Mouse (Mus musculus) urinary bladder, postnatal 14 days (tissue): ENCODE data around the gene H2al1a.
"Not testable (repeated sequence)": the region's sequence is repeated elsewhere in the genome, so short reads cannot be mapped to it uniquely, and the experiment has no call there.

Experiments
- DNase-seq: peaks from one replicate; pipeline ENCODE4 v3.0.0; 2021; ENCODE audit warnings: low spot score

Gene H2al1a

DNA sequence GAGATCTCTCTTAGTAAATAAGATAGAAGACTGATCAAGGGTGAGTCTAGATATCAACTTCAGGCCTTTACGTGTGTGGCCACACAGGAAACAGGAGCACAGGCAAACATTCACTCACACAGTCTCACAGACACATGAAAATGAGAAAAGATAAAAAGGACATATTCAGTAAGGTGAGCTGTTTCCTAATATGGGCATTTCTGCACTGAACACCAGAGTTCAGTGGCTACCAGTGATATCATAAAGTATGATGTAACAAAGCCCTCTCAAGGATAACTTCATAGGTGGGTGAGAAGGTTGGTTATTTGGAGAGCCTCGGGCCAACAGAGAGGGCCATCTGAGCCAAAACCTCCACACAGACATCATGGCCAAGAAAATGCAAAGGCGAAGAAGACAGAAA lies at the start of gene H2al1a:
Gene H2al1a, plus strand, starts transcription at position 301 of the 400 bp plus-strand sequence.
- DNase-seq = not testable (repeated sequence)

DNA sequence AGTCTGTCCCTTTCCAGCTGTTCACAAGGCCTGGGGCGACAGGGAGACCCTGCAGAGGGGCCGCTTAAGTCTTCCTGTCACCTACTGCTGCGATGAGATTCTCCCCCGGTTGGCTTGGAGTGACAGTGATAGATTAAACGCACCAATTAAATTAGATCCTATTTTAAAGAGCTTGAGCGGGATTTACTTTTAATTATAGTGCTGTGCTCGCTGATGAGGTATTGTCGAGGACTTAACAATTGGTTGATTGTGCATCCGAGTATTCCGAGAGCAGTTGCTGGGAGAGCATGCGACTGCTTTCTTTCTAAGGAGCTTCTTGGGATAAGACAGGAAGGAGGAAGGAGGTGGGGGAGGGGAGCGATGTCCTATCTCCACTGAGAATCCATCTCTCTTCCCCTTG lies 48.9 kb upstream of the H2al1a start:
- no peak for DNase-seq

- DNase-seq = no peak
These were observed 45.0 kb upstream of the H2al1a start for GRCm38 (mm10) chrX:11254062-11254461.

DNA sequence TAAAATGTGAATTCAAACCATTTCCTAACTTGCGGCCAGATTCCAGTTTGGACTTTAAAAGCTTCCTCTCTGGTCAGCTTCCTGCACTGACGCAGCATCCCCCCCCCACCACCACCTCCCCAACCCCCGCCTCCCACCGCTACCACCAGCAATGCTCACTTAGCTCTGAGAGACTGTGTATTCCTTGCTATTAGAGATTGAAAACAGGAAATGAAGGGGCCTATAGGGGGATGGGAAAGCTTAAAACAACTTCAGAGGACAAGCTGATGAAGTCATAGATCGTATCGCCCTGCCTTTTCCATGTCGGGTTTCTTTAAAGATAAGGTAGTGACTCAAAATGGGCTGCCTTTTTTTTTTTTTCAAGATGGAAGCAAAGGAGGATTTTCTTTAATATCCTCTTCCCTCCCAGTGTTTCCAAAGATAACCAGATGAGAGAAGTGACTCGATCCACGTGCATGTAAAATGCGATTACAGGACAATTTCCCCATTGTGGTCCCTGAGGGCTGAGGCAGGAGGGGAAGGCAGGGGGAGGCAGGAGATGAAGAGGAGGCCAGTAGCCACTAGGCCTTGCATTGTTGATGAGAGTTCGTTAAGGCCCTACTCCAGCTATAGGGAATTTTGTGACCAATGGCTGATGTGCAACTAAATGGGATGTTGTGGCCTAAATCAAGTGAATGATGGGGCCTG lies 44.4 kb upstream of the H2al1a start:
- DNase-seq = no peak

- DNase-seq = no peak
These were observed 43.3 kb upstream of the H2al1a start for GRCm38 (mm10) chrX:11255564-11256360.

- DNase-seq = no peak
These were observed 34.1 kb upstream of the H2al1a start for GRCm38 (mm10) chrX:11264918-11265317.

DNA sequence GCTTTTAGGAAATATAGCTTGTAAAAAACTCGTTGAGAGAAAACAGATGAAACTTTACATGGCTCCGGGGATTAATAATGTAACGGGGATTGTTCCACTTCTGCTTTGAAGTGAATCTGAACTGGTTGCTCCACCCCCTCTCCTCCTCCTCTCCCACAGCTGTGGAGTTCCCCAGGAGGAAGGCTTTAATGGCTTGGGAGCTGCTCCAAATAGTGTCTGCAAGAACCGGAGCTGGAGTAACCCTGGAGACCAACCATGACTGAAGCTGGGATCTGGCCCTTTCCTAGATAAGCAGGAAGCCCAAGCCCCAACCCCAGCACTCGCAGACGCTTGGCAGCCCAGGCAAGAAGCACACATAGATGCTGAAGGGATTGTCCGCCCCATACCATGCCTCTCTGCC lies 31.3 kb upstream of the H2al1a start:
- DNase-seq = peak; percentile 46

- peak; percentile 8 for DNase-seq
These were observed 30.0 kb upstream of the H2al1a start for GRCm38 (mm10) chrX:11269074-11269473.

- no peak for DNase-seq
These were observed 25.9 kb upstream of the H2al1a start for GRCm38 (mm10) chrX:11273190-11273589.

- no peak for DNase-seq
These were observed 22.0 kb upstream of the H2al1a start for GRCm38 (mm10) chrX:11277083-11277482.

- DNase-seq = no peak
These were observed 18.3 kb upstream of the H2al1a start for GRCm38 (mm10) chrX:11280741-11281140.

- no peak for DNase-seq
These were observed 10.7 kb upstream of the H2al1a start for GRCm38 (mm10) chrX:11288306-11288882.

DNA sequence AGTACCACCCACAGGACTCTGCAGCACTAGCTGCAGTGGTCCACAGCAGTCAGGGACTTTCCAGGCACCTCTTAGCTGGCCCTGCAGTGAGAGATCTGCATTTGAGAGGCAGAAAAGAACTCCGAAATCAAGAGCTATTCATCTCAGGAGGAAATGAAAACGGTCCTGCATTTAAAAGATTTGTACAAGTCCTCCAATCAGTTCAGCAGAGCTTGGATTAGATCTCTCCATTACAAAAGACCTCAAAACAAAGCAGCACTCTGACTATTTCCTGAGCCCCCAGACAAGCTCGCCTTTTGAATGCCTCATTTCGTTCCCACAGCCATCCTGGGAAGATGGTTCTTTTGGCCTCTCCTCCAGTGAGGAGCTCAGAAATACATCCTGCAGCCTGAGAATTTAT lies 9.8 kb upstream of the H2al1a start:
- no peak for DNase-seq

GRCm38 (mm10) chrX:11302132-11302531 lies 3.1 kb downstream of the H2al1a start, which contains the start of gene H2al1b:
Gene H2al1b (plus strand): TSS chrX:11302432.
- DNase-seq = not testable (repeated sequence)

DNA sequence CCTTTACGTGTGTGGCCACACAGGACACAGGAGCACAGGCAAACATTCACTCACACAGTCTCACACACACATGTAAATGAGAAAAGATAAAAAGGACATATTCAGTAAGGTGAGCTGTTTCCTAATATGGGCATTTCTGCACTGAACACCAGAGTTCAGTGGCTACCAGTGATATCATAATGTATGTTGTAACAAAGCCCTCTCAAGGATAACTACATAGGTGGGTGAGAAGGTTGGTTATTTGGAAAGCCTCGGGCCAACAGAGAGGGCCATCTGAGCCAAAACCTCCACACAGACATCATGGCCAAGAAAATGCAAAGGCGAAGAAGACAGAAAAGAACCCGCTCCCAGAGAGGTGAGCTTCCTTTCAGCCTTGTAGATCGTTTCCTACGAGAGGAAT lies 6.3 kb downstream of the H2al1a start, which contains the start of gene H2al1c:
Gene H2al1c, plus strand, starts transcription at position 301 of the 400 bp plus-strand sequence.
- not testable (repeated sequence) for DNase-seq

DNA sequence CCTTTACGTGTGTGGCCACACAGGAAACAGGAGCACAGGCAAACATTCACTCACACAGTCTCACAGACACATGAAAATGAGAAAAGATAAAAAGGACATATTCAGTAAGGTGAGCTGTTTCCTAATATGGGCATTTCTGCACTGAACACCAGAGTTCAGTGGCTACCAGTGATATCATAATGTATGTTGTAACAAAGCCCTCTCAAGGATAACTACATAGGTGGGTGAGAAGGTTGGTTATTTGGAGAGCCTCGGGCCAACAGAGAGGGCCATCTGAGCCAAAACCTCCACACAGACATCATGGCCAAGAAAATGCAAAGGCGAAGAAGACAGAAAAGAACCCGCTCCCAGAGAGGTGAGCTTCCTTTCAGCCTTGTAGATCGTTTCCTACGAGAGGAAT lies 9.5 kb downstream of the H2al1a start, which contains the start of gene H2al1d:
Gene H2al1d, plus strand, starts transcription at position 301 of the 400 bp plus-strand sequence.
- DNase-seq = not testable (repeated sequence)

- not testable (repeated sequence) for DNase-seq
These were observed 12.6 kb downstream of the H2al1a start, which contains the start of gene H2al1e for GRCm38 (mm10) chrX:11311634-11312033. Gene H2al1e (plus strand): TSS chrX:11311934.

DNA sequence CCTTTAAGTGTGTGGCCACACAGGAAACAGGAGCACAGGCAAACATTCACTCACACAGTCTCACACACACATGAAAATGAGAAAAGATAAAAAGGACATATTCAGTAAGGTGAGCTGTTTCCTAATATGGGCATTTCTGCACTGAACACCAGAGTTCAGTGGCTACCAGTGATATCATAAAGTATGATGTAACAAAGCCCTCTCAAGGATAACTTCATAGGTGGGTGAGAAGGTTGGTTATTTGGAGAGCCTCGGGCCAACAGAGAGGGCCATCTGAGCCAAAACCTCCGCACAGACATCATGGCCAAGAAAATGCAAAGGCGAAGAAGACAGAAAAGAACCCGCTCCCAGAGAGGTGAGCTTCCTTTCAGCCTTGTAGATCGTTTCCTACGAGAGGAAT lies 15.8 kb downstream of the H2al1a start, which contains the start of gene H2al1f:
Gene H2al1f, plus strand, starts transcription at position 301 of the 400 bp plus-strand sequence.
- DNase-seq = not testable (repeated sequence)

DNA sequence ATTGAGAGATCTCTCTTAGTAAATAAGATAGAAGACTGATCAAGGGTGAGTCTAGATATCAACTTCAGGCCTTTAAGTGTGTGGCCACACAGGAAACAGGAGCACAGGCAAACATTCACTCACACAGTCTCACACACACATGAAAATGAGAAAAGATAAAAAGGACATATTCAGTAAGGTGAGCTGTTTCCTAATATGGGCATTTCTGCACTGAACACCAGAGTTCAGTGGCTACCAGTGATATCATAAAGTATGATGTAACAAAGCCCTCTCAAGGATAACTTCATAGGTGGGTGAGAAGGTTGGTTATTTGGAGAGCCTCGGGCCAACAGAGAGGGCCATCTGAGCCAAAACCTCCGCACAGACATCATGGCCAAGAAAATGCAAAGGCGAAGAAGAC lies 18.9 kb downstream of the H2al1a start, which contains the start of gene H2al1g:
Gene H2al1g, plus strand, starts transcription at position 301 of the 400 bp plus-strand sequence.
- not testable (repeated sequence) for DNase-seq

DNA sequence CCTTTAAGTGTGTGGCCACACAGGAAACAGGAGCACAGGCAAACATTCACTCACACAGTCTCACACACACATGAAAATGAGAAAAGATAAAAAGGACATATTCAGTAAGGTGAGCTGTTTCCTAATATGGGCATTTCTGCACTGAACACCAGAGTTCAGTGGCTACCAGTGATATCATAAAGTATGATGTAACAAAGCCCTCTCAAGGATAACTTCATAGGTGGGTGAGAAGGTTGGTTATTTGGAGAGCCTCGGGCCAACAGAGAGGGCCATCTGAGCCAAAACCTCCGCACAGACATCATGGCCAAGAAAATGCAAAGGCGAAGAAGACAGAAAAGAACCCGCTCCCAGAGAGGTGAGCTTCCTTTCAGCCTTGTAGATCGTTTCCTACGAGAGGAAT lies 22.1 kb downstream of the H2al1a start, which contains the start of gene H2al1h:
Gene H2al1h, plus strand, starts transcription at position 301 of the 400 bp plus-strand sequence.
- DNase-seq = not testable (repeated sequence)

DNA sequence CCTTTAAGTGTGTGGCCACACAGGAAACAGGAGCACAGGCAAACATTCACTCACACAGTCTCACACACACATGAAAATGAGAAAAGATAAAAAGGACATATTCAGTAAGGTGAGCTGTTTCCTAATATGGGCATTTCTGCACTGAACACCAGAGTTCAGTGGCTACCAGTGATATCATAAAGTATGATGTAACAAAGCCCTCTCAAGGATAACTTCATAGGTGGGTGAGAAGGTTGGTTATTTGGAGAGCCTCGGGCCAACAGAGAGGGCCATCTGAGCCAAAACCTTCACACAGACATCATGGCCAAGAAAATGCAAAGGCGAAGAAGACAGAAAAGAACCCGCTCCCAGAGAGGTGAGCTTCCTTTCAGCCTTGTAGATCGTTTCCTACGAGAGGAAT lies 25.3 kb downstream of the H2al1a start, which contains the start of gene H2al1i:
Gene H2al1i, plus strand, starts transcription at position 301 of the 400 bp plus-strand sequence.
- DNase-seq = not testable (repeated sequence)

GRCm38 (mm10) chrX:11327522-11327921 lies 28.5 kb downstream of the H2al1a start, which contains the start of gene H2al1j:
Gene H2al1j (plus strand): TSS chrX:11327822.
- not testable (repeated sequence) for DNase-seq
